Mouse (Mus musculus) neural tube, embryonic 14.5 days (tissue): ENCODE results near the gene Ccdc155. TPM values are rescaled to one million over a fixed set of nuclear protein-coding genes. Genes with fewer than 3 reads are reported as not detected.
"Not testable (repeated sequence)": the region's sequence is repeated elsewhere in the genome, so short reads cannot be mapped to it uniquely, and the experiment has no call there.

Experiments used
- ATAC-seq: fragments of 200-750 bp; cut with Nextera tagmentation; 2 replicates; pipeline ENCODE4 v1.8.0; 2017; ENCODE audit warnings: low read depth, mild to moderate bottlenecking, moderate TSS enrichment, moderate library complexity
- H3K27ac ChIP-seq: fragments of 300-500 bp; sonication (generic); 2 replicates; pipeline ENCODE4 v1.5.1; 2014; ENCODE audit warnings: low read depth, mild to moderate bottlenecking, control low read depth, low read length, moderate library complexity, mixed read lengths
- H3K27me3 ChIP-seq: fragments of 300-500 bp; sonication (generic); 2 replicates; pipeline ENCODE4 v1.6.1; 2014; ENCODE audit warnings: low read length; ENCODE audit not compliant: control insufficient read depth, insufficient read depth
- H3K36me3 ChIP-seq: fragments of 300-500 bp; sonication (generic); 2 replicates; pipeline ENCODE4 v1.6.1; 2014; ENCODE audit warnings: low read length, mixed read lengths; ENCODE audit not compliant: control insufficient read depth, insufficient read depth
- H3K4me1 ChIP-seq: fragments of 300-500 bp; sonication (generic); 2 replicates; pipeline ENCODE4 v1.6.1; 2014; ENCODE audit warnings: low read length; ENCODE audit not compliant: control insufficient read depth, insufficient read depth
- H3K4me2 ChIP-seq: fragments of 300-500 bp; sonication (generic); 2 replicates; pipeline ENCODE4 v1.6.1; 2014; ENCODE audit warnings: mild to moderate bottlenecking, low read depth, low read length, control low read depth
- H3K4me3 ChIP-seq: fragments of 300-500 bp; sonication (generic); 2 replicates; pipeline ENCODE4 v1.5.1; 2014; ENCODE audit warnings: low read depth, low read length, control low read depth, mixed read lengths
- H3K9ac ChIP-seq: fragments of 300-500 bp; sonication (generic); replicated peaks from 2 replicates; pipeline ENCODE4 v1.6.1; 2014; ENCODE audit warnings: low read depth, mild to moderate bottlenecking, control low read depth, low read length, mixed read lengths
- H3K9me3 ChIP-seq: fragments of 300-500 bp; sonication (generic); 2 replicates; pipeline ENCODE4 v1.6.1; 2016; ENCODE audit warnings: low read length; ENCODE audit not compliant: control insufficient read depth
- WGBS: fragments of 180-500 bp; shearing (Covaris S2); extraction: QIAGEN DNeasy Blood & Tissue Kit; methylation state at CpG from one replicate; pipeline ENCODE4 v1.1.7; 2014; 5-methylcytosine and 5-hydroxymethylcytosine counted together
- polyA plus RNA-seq: library from polyadenylated mRNA; unstranded; fragments of >200 nt; fragmentation: Nextera tagmentation; extraction: Ambion mirVana; gene quantifications from 2 replicates; pipeline ENCODE4 v1.2.1, GENCODE M21; 2014

The Ccdc155 gene
- polyA plus RNA-seq, 1 experiment from 2014 or later, result 0.50 TPM

GRCm38 (mm10) chr7:45175929-45176328 lies 28.8 kb downstream of the Ccdc155 start:
- no peak for ATAC-seq
- H3K9ac ChIP-seq, result no peak overlapping the region
- H3K36me3 ChIP-seq, result no peaks in the 10 kb centered on the region
- H3K4me1 ChIP-seq, result no peaks in the 10 kb centered on the region
- H3K4me3 ChIP-seq, result no peak overlapping the region; the same call in 1 of the 2 replicates
- no peaks in the 10 kb centered on the region for H3K9me3 ChIP-seq
- peaks cover 54% of the 10 kb centered on the region for H3K27me3 ChIP-seq
- 2% methylated on average over 22 of the region's 23 CpGs for WGBS
- H3K4me2 ChIP-seq, result peak overlapping the region; percentile 16; the same call in 1 of the 2 replicates
- H3K27ac ChIP-seq, result no peak overlapping the region

- H3K4me1 ChIP-seq, result no peaks in the 10 kb centered on the region
- no peaks in the 10 kb centered on the region for H3K9me3 ChIP-seq
- no peak overlapping the region for H3K9ac ChIP-seq
- no peak overlapping the region for H3K4me2 ChIP-seq
- no peak for ATAC-seq
- no peak overlapping the region for H3K4me3 ChIP-seq
- 3% methylated on average over 13 of the region's 13 CpGs for WGBS
- no peaks in the 10 kb centered on the region for H3K36me3 ChIP-seq
- H3K27me3 ChIP-seq, result peaks cover 49% of the 10 kb centered on the region
- no peak overlapping the region for H3K27ac ChIP-seq
These were observed 29.3 kb downstream of the Ccdc155 start for GRCm38 (mm10) chr7:45175398-45175797.

- no peaks in the 10 kb centered on the region for H3K4me1 ChIP-seq
- H3K27me3 ChIP-seq, result peaks cover 43% of the 10 kb centered on the region
- no peak overlapping the region for H3K27ac ChIP-seq
- H3K9me3 ChIP-seq, result no peaks in the 10 kb centered on the region
- H3K4me2 ChIP-seq, result no peak overlapping the region
- no peak overlapping the region for H3K9ac ChIP-seq
- H3K4me3 ChIP-seq, result no peak overlapping the region
- WGBS, result 3% methylated on average over 29 of the region's 29 CpGs
- peak; percentile 46; the same call in 1 of the 2 replicates for ATAC-seq
- no peaks in the 10 kb centered on the region for H3K36me3 ChIP-seq
These were observed 30.0 kb downstream of the Ccdc155 start for GRCm38 (mm10) chr7:45174567-45175280.

- not testable (repeated sequence) for H3K9me3 ChIP-seq, ATAC-seq, H3K36me3 ChIP-seq, H3K27ac ChIP-seq, H3K9ac ChIP-seq, H3K4me3 ChIP-seq, H3K4me2 ChIP-seq, H3K4me1 ChIP-seq
- 69% methylated on average over 1 of the region's 1 CpGs for WGBS
- peaks cover 43% of the 10 kb centered on the region for H3K27me3 ChIP-seq
These were observed 30.9 kb downstream of the Ccdc155 start for GRCm38 (mm10) chr7:45173772-45174171.

GRCm38 (mm10) chr7:45172974-45173373 lies 31.7 kb downstream of the Ccdc155 start:
- Histone ChIP-seq H3K4me2 (no peak overlapping the region), H3K36me3 (no peaks in the 10 kb centered on the region), H3K27me3 (peaks cover 42% of the 10 kb centered on the region), H3K9me3 (no peaks in the 10 kb centered on the region), H3K27ac (no peak overlapping the region), H3K9ac (no peak overlapping the region), H3K4me3 (no peak overlapping the region), H3K4me1 (no peaks in the 10 kb centered on the region)
- ATAC-seq, result no peak
- 58% methylated on average over 7 of the region's 7 CpGs for WGBS

GRCm38 (mm10) chr7:45169495-45169894 lies 35.2 kb downstream of the Ccdc155 start:
- ATAC-seq, result no peak
- H3K9me3 ChIP-seq, result no peaks in the 10 kb centered on the region

GRCm38 (mm10) chr7:45168656-45169055 lies 36.0 kb downstream of the Ccdc155 start:
- H3K36me3 ChIP-seq, result no peaks in the 10 kb centered on the region
- H3K9me3 ChIP-seq, result no peaks in the 10 kb centered on the region
- H3K27me3 ChIP-seq, result peaks cover 50% of the 10 kb centered on the region
- ATAC-seq, result no peak
- peak overlapping the region; percentile 11; the same call in 1 of the 2 replicates for H3K4me2 ChIP-seq
- H3K9ac ChIP-seq, result no peak overlapping the region
- H3K4me3 ChIP-seq, result peak overlapping the region; percentile 11; the same call in 1 of the 2 replicates
- no peak overlapping the region for H3K27ac ChIP-seq
- WGBS, result 2% methylated on average over 24 of the region's 24 CpGs
- no peaks in the 10 kb centered on the region for H3K4me1 ChIP-seq

More at GRCm38 (mm10) chr7:45169495-45169894, 35.2 kb downstream of the Ccdc155 start:
- Histone ChIP-seq H3K4me1 (no peaks in the 10 kb centered on the region), H3K4me2 (no peak overlapping the region), H3K27ac (no peak overlapping the region), H3K27me3 (peaks cover 47% of the 10 kb centered on the region), H3K36me3 (no peaks in the 10 kb centered on the region), H3K9ac (no peak overlapping the region), H3K4me3 (no peak overlapping the region)
- WGBS, result 89% methylated on average over 3 of the region's 3 CpGs

GRCm38 (mm10) chr7:45167761-45168445 lies 36.8 kb downstream of the Ccdc155 start:
- Histone ChIP-seq H3K4me3 (no peak overlapping the region), H3K36me3 (no peaks in the 10 kb centered on the region), H3K27me3 (peaks cover 58% of the 10 kb centered on the region), H3K4me1 (no peaks in the 10 kb centered on the region), H3K27ac (no peak overlapping the region), H3K4me2 (peak overlapping the region; percentile 11; the same call in 1 of the 2 replicates), H3K9ac (no peak overlapping the region), H3K9me3 (no peaks in the 10 kb centered on the region)
- ATAC-seq, result no peak
- 5% methylated on average over 19 of the region's 19 CpGs for WGBS

- Histone ChIP-seq H3K4me2 (no peak overlapping the region), H3K4me3 (no peak overlapping the region), H3K36me3 (no peaks in the 10 kb centered on the region), H3K27ac (no peak overlapping the region), H3K9me3 (no peaks in the 10 kb centered on the region), H3K27me3 (peaks cover 58% of the 10 kb centered on the region), H3K4me1 (no peaks in the 10 kb centered on the region), H3K9ac (no peak overlapping the region)
- 25% methylated on average over 10 of the region's 10 CpGs for WGBS
- ATAC-seq, result no peak
These were observed 37.7 kb downstream of the Ccdc155 start for GRCm38 (mm10) chr7:45166950-45167401.
